15 mouse cellular contexts compared by ENCODE assay signal in genomic region chr14:17675214-17675613, GRCm38 (mm10). TPM values are rescaled to one million over a fixed set of nuclear protein-coding genes. Genes with fewer than 3 reads are reported as not detected.
DNase-seq lines count a peak whose midpoint lies in the region.
"Had no signal": no experiment of that assay in that cellular context is flagged by ENCODE, and none has a peak within 500 bp of the region (broad histone marks: within the 10 kb centered on the region; RNA-seq: fewer than 3 reads in every experiment).

No protein-coding gene starts in this region.

- DNase-seq in testis, postnatal 14 days (ENCODE audit: low spot score) = peak; percentile 6
- no peak for DNase-seq in testis, postnatal 10 days (ENCODE audit: low spot score)
- DNase-seq in NIH3T3 (ENCODE audit: low read depth) = peak; percentile 15
- peak; percentile 47 for DNase-seq in adrenal gland, postnatal 14 days
- DNase-seq in embryo, embryonic 10.5 days (ENCODE audit: low spot score) = no peak
- DNase-seq in urinary bladder, adult 2 months (ENCODE audit: low spot score) = no peak
- DNase-seq in layer of hippocampus, postnatal 10 days (ENCODE audit: low spot score in 2 of 2) = no peak
- DNase-seq: B cell, adult 2 months; cerebellum, adult 2 months; cerebellum, postnatal 10 days; embryo, embryonic 11 days; gastrocnemius, postnatal 10 days; heart, postnatal 36 days; kidney, adult 2 months had no signal

RNA-seq across cellular contexts. Expression of gene Thrb, which starts 15.2 kb away (rescaled TPM):
- total RNA-seq in adrenal gland, postnatal 14 days (2021) = 44.3 and 56.0 TPM in 2 replicates
- polyA plus RNA-seq in urinary bladder, adult 2 months (2012; rRNA removed) = 11.8 and 11.9 TPM in 2 replicates
- total RNA-seq in layer of hippocampus, postnatal 10 days (2021) = 10 to 100 TPM; 33.2 to 34.1 TPM
- total RNA-seq: MEL had no signal

Comparison
In these comparisons a context has a peak if more than half of its experiments do, and no peak if none do; other contexts are left out.
1. DNase-seq: peak in testis, postnatal 14 days (single experiment), NIH3T3 (single experiment) and adrenal gland, postnatal 14 days (single experiment); none in testis, postnatal 10 days (single experiment), embryo, embryonic 10.5 days (single experiment), urinary bladder, adult 2 months (single experiment) and layer of hippocampus, postnatal 10 days (0 of 2).